Mouse (Mus musculus): ENCODE measurements around the gene Tnni1. TPM values are rescaled to one million over a fixed set of nuclear protein-coding genes. Genes with fewer than 3 reads are reported as not detected.

Gene Tnni1
- polyA plus RNA-seq, 1 experiment, result 25.9 TPM

DNA sequence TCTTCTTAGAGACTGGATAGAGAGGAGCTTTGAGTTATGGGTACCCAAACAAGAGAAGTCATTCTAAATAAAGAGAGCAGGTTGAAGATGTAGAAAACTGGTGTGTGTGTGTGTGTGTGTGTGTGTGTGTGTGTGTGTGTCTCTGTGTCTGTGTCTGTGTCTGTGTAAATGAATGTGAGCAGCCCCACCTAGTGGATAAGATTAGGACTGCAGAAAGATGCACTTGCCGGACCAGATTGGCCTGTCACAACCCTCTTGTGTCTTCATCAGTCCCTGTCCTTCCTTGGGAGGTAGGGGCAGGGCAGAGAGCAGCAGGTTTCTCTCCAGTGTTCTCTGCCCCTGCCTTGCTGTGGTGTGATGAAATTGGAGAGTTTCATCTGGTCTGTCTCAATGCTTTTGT is 49.7 kb downstream of the Tnni1 start:
- 31% methylated on average over 1 of the region's 1 CpGs for WGBS
- Histone ChIP-seq H3K4me1 (ENCODE audit: control insufficient read depth, insufficient read depth, low read length) (no peaks in the 10 kb centered on the region), H3K27me3 (ENCODE audit: control insufficient read depth, insufficient read depth, low read length) (no peaks in the 10 kb centered on the region), H3K4me3 (replicated peaks; ENCODE audit: insufficient read depth, low read depth, low read length) (no peak overlapping the region), H3K27ac (ENCODE audit: insufficient read depth, low read length) (no peak overlapping the region)
- TF ChIP-seq POLR2A (IDR thresholded peaks at IDR 0.05; ENCODE audit: borderline replicate concordance, insufficient read depth, low read length) (no peak), CTCF (IDR thresholded peaks at IDR 0.05; ENCODE audit: borderline replicate concordance, insufficient read depth, low read depth, low read length) (no peak)
- DNase-seq, result no peak

DNA sequence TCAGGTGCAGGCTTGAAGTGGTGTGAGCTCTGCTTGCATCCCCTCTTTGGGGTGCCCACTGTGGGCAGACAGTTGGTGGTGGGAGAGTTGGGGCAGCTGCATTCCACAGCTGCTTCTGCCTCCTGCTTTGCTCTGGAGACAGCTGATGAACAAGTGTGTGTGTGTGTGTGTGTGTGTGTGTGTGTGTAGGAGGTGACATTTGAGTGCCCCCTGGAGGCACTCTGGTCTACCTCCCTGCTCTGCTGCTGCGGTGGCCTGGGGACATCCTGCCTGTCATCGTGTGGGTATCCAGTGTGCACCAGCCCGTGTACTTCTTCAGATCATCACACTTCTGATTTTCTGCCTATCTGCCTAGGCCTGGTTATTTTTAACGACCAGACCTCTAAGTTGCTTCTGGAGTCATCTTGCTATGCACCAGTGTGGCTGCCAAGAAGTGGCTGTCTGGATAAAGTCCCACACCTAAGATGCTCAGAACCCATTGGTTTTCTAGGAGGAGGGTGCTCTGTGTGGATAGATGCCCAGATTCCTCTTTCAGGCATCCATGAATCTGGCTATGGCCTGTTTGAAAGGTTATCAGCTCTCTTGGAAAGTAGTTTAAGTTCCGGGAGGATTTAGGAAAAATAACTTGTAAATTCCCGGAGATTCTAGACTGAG is 55.1 kb downstream of the Tnni1 start:
- TF ChIP-seq CTCF (IDR thresholded peaks at IDR 0.05; ENCODE audit: borderline replicate concordance, insufficient read depth, low read depth, low read length) (no peak), POLR2A (IDR thresholded peaks at IDR 0.05; ENCODE audit: borderline replicate concordance, insufficient read depth, low read length) (no peak)
- 55% methylated on average over 6 of the region's 6 CpGs for WGBS
- DNase-seq, result no peak
- Histone ChIP-seq H3K27me3 (ENCODE audit: control insufficient read depth, insufficient read depth, low read length) (no peaks in the 10 kb centered on the region), H3K4me3 (replicated peaks; ENCODE audit: insufficient read depth, low read depth, low read length) (no peak overlapping the region), H3K4me1 (ENCODE audit: control insufficient read depth, insufficient read depth, low read length) (no peaks in the 10 kb centered on the region), H3K27ac (ENCODE audit: insufficient read depth, low read length) (no peak overlapping the region)

DNA sequence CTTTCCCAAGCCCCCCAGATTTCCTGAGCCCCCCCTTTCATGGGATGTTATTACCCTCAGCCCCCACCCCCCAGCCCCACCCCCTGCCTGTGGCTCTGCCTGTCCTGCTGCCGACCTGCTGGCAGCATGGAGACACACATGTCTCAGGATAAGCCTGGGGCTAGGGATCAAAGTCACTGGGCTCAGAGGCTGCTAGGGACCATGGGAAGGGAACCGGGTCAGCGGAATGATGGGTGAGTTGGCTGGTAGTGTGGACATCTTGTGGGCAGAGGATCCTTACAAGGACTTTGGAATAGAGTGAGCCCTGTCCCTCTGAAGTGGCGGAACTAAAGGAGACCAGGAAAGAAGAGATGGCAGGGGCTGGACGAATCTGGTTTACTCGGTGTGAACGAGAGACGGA is 55.7 kb downstream of the Tnni1 start:
- no peak overlapping the region for H3K27ac ChIP-seq (ENCODE audit: insufficient read depth, low read length)
- H3K4me3 ChIP-seq (replicated peaks; ENCODE audit: insufficient read depth, low read depth, low read length), result no peak overlapping the region
- no peaks in the 10 kb centered on the region for H3K27me3 ChIP-seq (ENCODE audit: control insufficient read depth, insufficient read depth, low read length)
- no peaks in the 10 kb centered on the region for H3K4me1 ChIP-seq (ENCODE audit: control insufficient read depth, insufficient read depth, low read length)
- DNase-seq, result no peak
- WGBS, result 67% methylated on average over 8 of the region's 8 CpGs
- TF ChIP-seq POLR2A (IDR thresholded peaks at IDR 0.05; ENCODE audit: borderline replicate concordance, insufficient read depth, low read length) (no peak), CTCF (IDR thresholded peaks at IDR 0.05; ENCODE audit: borderline replicate concordance, insufficient read depth, low read depth, low read length) (no peak)

DNA sequence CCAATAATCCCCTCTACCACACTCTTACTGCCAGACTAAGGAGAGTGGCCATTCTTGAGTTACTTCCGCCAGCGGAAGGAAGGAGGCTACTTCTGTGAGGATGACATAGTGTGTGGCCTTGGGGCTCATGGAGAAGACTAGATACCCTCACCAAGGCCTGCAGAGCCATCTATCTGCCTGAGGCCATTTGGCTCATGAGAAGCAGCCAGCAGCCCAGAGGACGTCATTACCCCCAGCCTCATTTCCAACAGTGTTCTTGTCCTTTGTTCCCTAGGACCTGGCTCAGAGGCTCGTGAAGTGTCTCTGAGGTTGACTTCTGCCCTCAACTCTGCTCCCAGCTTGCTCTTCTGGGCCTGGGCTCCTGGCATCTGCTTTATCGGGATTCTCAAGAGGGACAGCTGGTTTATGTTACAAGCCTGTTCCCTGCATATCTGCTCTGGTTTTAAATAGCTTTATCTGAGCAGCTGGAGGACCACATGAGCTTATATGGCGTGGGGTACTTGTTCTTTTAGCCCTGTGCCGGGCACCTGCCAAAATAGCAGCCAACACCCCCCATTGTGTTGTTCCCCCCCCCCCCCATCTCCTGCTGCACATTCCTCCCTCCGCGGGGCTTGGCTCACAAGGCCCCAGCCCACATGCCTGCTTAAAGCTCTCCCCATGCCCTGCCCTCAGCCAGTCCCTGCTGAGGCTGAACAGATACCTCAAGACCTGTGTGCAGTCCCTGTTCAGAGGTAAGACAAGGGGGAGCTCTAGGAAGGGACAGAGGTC is 56.7 kb downstream of the Tnni1 start, which contains the start of gene Tnnt2:
Gene Tnnt2 (plus strand): TSS at position 639 of the 768 bp plus-strand sequence.
- no peak for TF ChIP-seq CTCF (IDR thresholded peaks at IDR 0.05; ENCODE audit: borderline replicate concordance, insufficient read depth, low read depth, low read length)
- TF ChIP-seq POLR2A (IDR thresholded peaks at IDR 0.05; ENCODE audit: borderline replicate concordance, insufficient read depth, low read length), result no peak
- Histone ChIP-seq H3K27ac (ENCODE audit: insufficient read depth, low read length) (no peak within 1 kb of the TSS), H3K4me3 (replicated peaks; ENCODE audit: insufficient read depth, low read depth, low read length) (no peak within 1 kb of the TSS), H3K27me3 (ENCODE audit: control insufficient read depth, insufficient read depth, low read length) (no peaks in the 10 kb centered on the region), H3K4me1 (ENCODE audit: control insufficient read depth, insufficient read depth, low read length) (no peaks in the 10 kb centered on the region)
- no peak for DNase-seq
- WGBS, result 48% methylated on average over 9 of the region's 9 CpGs

DNA sequence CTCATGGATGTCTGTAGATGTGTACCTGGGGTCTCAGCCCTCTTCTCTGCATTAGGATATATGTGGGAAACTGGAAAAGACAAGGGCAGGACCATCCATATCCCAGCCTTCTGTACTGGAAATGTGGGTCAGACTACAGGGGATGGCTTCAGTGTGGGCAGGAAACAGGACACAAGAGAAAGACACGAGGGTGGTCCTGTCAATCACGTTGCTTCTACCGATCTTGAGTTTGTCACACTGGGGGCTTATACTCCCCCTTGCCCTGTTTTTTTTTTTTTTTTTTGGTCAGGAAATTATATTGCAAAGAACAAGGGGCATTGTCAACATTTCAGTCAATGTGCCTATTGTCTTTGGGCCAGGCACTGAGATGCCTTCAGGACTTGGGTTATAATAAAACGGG is 59.4 kb downstream of the Tnni1 start:
- Histone ChIP-seq H3K4me3 (replicated peaks; ENCODE audit: insufficient read depth, low read depth, low read length) (no peak overlapping the region), H3K27ac (ENCODE audit: insufficient read depth, low read length) (no peak overlapping the region), H3K27me3 (ENCODE audit: control insufficient read depth, insufficient read depth, low read length) (no peaks in the 10 kb centered on the region), H3K4me1 (ENCODE audit: control insufficient read depth, insufficient read depth, low read length) (no peaks in the 10 kb centered on the region)
- no peak for DNase-seq
- 44% methylated on average over 4 of the region's 4 CpGs for WGBS
- no peak for TF ChIP-seq CTCF (IDR thresholded peaks at IDR 0.05; ENCODE audit: borderline replicate concordance, insufficient read depth, low read depth, low read length)
- TF ChIP-seq POLR2A (IDR thresholded peaks at IDR 0.05; ENCODE audit: borderline replicate concordance, insufficient read depth, low read length), result no peak

DNA sequence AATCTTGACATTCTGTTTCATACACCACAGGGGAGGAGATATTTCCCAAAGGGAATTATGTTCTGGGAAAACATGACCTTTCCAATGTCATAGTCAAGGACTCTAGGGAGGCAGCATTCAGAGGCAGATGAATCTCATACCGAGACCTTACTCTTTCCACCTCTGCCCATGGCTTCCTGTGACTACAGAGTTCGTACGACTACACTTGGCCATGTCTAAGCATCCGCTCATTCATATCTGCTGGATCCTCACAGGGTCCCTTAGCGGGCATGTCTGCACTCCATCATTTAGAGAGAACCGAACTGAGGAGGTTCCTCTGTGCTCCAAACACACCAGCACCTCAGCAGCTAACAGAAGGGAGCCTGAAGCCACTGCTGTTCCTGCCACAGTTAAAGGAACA is 59.8 kb downstream of the Tnni1 start:
- no peaks in the 10 kb centered on the region for H3K4me1 ChIP-seq (ENCODE audit: control insufficient read depth, insufficient read depth, low read length)
- no peak for DNase-seq
- no peak for TF ChIP-seq POLR2A (IDR thresholded peaks at IDR 0.05; ENCODE audit: borderline replicate concordance, insufficient read depth, low read length)
- no peak for TF ChIP-seq CTCF (IDR thresholded peaks at IDR 0.05; ENCODE audit: borderline replicate concordance, insufficient read depth, low read depth, low read length)
- 85% methylated on average over 6 of the region's 6 CpGs for WGBS
- H3K27ac ChIP-seq (ENCODE audit: insufficient read depth, low read length), result no peak overlapping the region
- no peaks in the 10 kb centered on the region for H3K27me3 ChIP-seq (ENCODE audit: control insufficient read depth, insufficient read depth, low read length)
- H3K4me3 ChIP-seq (replicated peaks; ENCODE audit: insufficient read depth, low read depth, low read length), result no peak overlapping the region

DNA sequence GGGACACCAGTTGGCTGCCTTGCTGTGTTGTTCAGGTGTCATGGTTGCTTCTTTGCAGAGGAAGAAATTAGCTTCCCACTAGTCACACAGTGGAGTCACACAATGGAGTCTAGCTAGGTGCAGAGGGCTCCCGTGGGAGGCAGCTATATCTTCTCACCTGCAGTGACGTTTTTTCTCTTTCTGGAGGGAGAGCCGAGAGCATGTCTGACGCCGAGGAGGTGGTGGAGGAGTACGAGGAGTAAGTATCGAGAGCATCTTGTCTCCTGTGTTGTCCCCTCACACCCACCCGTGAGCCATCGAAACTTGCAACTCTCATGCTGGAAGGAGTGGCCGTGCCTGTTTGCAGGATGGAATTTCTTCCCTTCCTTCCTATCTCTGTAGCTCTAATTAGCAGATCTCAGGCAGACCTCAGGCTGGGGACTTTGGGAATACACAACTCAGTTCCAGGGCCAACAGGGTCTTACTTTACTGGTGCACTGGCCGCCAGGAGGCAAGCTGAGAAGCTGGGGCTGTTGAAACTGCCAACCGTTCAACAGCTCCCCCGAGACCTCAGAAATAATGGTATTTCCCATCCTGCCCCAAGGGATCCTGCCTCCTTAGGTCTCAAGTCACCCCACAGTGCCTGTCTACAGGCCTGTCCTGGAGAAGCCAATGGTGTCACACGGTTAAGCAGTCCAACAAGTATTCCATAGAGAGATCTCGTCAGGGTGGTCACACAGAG is 61.6 kb downstream of the Tnni1 start:
- no peak for TF ChIP-seq POLR2A (IDR thresholded peaks at IDR 0.05; ENCODE audit: borderline replicate concordance, insufficient read depth, low read length)
- Histone ChIP-seq H3K27ac (ENCODE audit: insufficient read depth, low read length) (no peak overlapping the region), H3K4me1 (ENCODE audit: control insufficient read depth, insufficient read depth, low read length) (no peaks in the 10 kb centered on the region), H3K4me3 (replicated peaks; ENCODE audit: insufficient read depth, low read depth, low read length) (no peak overlapping the region), H3K27me3 (ENCODE audit: control insufficient read depth, insufficient read depth, low read length) (no peaks in the 10 kb centered on the region)
- no peak for DNase-seq
- 79% methylated on average over 15 of the region's 15 CpGs for WGBS
